Mouse (Mus musculus) limb, embryonic 11.5 days (tissue): ENCODE data around the gene Ppy. TPM values are rescaled to one million over a fixed set of nuclear protein-coding genes. Genes with fewer than 3 reads are reported as not detected.
A peak's percentile ranks its signal among the peaks of the same experiment; 100 is the strongest.

Experiments
- ATAC-seq: fragments of 200-750 bp; cut with Nextera tagmentation; 2 replicates; pipeline ENCODE4 v1.8.0; 2017; ENCODE audit warnings: low read depth; ENCODE audit not compliant: insufficient number of reproducible peaks, low FRiP score, low TSS enrichment
- DNase-seq: peaks from one replicate; pipeline ENCODE4 v3.0.0-alpha.2; 2015; ENCODE audit warnings: low spot score
- H3K27ac ChIP-seq: fragments of 300-500 bp; sonication (generic); replicated peaks from 2 replicates; pipeline ENCODE4 v1.5.1; 2014; ENCODE audit warnings: low read depth, mild to moderate bottlenecking, low read length
- H3K27me3 ChIP-seq: fragments of 300-500 bp; sonication (generic); 2 replicates; pipeline ENCODE4 v1.6.1; 2014; ENCODE audit warnings: mild to moderate bottlenecking, low read length, mixed read lengths; ENCODE audit not compliant: control insufficient read depth, insufficient read depth
- H3K36me3 ChIP-seq: fragments of 300-500 bp; sonication (generic); 2 replicates; pipeline ENCODE4 v1.6.1; 2014; ENCODE audit warnings: mild to moderate bottlenecking, low read length, moderate library complexity, mixed read lengths; ENCODE audit not compliant: control insufficient read depth, insufficient read depth
- H3K4me1 ChIP-seq: fragments of 300-500 bp; sonication (generic); 2 replicates; pipeline ENCODE4 v1.6.1; 2014; ENCODE audit warnings: low read length, mixed read lengths; ENCODE audit not compliant: control insufficient read depth, insufficient read depth
- H3K4me2 ChIP-seq: fragments of 300-500 bp; sonication (generic); 2 replicates; pipeline ENCODE4 v1.6.1; 2014; ENCODE audit warnings: low read depth, mild to moderate bottlenecking, moderate library complexity; ENCODE audit not compliant: severe bottlenecking
- H3K4me3 ChIP-seq: fragments of 300-500 bp; sonication (generic); 2 replicates; pipeline ENCODE4 v1.5.1; 2014; ENCODE audit warnings: low read depth, low read length
- H3K9ac ChIP-seq: fragments of 300-500 bp; sonication (generic); 2 replicates; pipeline ENCODE4 v1.6.1; 2014; ENCODE audit warnings: mild to moderate bottlenecking, low read length
- H3K9me3 ChIP-seq: fragments of 300-500 bp; sonication (generic); 2 replicates; pipeline ENCODE4 v1.6.1; 2016; ENCODE audit warnings: low read length; ENCODE audit not compliant: control insufficient read depth
- WGBS: fragments of 180-500 bp; shearing (Covaris S2); extraction: QIAGEN DNeasy Blood & Tissue Kit; methylation state at CpG from one replicate; pipeline ENCODE4 v1.1.7; 2014; 5-methylcytosine and 5-hydroxymethylcytosine counted together
- polyA plus RNA-seq: library from polyadenylated mRNA; unstranded; fragments of >200 nt; fragmentation: Nextera tagmentation; extraction: Ambion mirVana; gene quantifications from 2 replicates; pipeline ENCODE4 v1.2.1, GENCODE M21; 2014

Ppy gene
- polyA plus RNA-seq, 1 experiment from 2014 or later = not detected

GRCm38 (mm10) chr11:102086331-102086730, 14.8 kb downstream of the Ppy start:
- Histone ChIP-seq H3K9me3 (no peaks in the 10 kb centered on the region), H3K27me3 (no peaks in the 10 kb centered on the region), H3K4me3 (peak overlapping the region; percentile 69; the same call in 1 of the 2 replicates), H3K36me3 (0 out of 2 replicates have a peak, but pooled peaks cover 2% of the 10 kb centered on the region), H3K4me1 (peaks cover 28% of the 10 kb centered on the region), H3K27ac (no peak overlapping the region), H3K4me2 (peak overlapping the region; percentile 91; the same call in 1 of the 2 replicates), H3K9ac (no peak overlapping the region)
- DNase-seq (peak; percentile 45), ATAC-seq (no peak)
- 7% methylated on average over 3 of the region's 3 CpGs for WGBS

- H3K4me2 ChIP-seq = no peak overlapping the region
- ATAC-seq (no peak), DNase-seq (no peak)
- H3K27me3 ChIP-seq = no peaks in the 10 kb centered on the region
- no peak overlapping the region for H3K4me3 ChIP-seq
- H3K9ac ChIP-seq = no peak overlapping the region
- no peaks in the 10 kb centered on the region for H3K9me3 ChIP-seq
- H3K36me3 ChIP-seq = 0 out of 2 replicates have a peak, but pooled peaks cover 2% of the 10 kb centered on the region
- 31% methylated on average over 6 of the region's 7 CpGs for WGBS
- H3K27ac ChIP-seq = no peak overlapping the region
- H3K4me1 ChIP-seq = peaks cover 19% of the 10 kb centered on the region
These were observed 17.0 kb downstream of the Ppy start for GRCm38 (mm10) chr11:102084159-102084558.

- 0 out of 2 replicates have a peak, but pooled peaks cover 2% of the 10 kb centered on the region for H3K36me3 ChIP-seq
- no peak overlapping the region for H3K27ac ChIP-seq
- H3K9ac ChIP-seq = no peak overlapping the region
- 59% methylated on average over 4 of the region's 4 CpGs for WGBS
- H3K4me1 ChIP-seq = peaks cover 18% of the 10 kb centered on the region
- ATAC-seq = no peak
- H3K27me3 ChIP-seq = no peaks in the 10 kb centered on the region
- H3K9me3 ChIP-seq = no peaks in the 10 kb centered on the region
- no peak overlapping the region for H3K4me2 ChIP-seq
- no peak overlapping the region for H3K4me3 ChIP-seq
- no peak for DNase-seq
These were observed 17.9 kb downstream of the Ppy start for GRCm38 (mm10) chr11:102083193-102083592.

GRCm38 (mm10) chr11:102082322-102082721, 18.8 kb downstream of the Ppy start:
- peak overlapping the region; percentile 35 for H3K4me3 ChIP-seq
- no peak overlapping the region for H3K27ac ChIP-seq
- ATAC-seq (peak; percentile 70), DNase-seq (peak; percentile 89)
- no peaks in the 10 kb centered on the region for H3K27me3 ChIP-seq
- peak overlapping the region; percentile 46 for H3K9ac ChIP-seq
- H3K4me1 ChIP-seq = peaks cover 18% of the 10 kb centered on the region
- WGBS = under 1% methylated on average over 18 of the region's 18 CpGs
- 0 out of 2 replicates have a peak, but pooled peaks cover 2% of the 10 kb centered on the region for H3K36me3 ChIP-seq
- peak overlapping the region; percentile 67 for H3K4me2 ChIP-seq
- no peaks in the 10 kb centered on the region for H3K9me3 ChIP-seq

- Histone ChIP-seq H3K36me3 (no peaks in the 10 kb centered on the region), H3K9ac (no peak overlapping the region), H3K4me1 (no peaks in the 10 kb centered on the region), H3K27ac (no peak overlapping the region), H3K27me3 (no peaks in the 10 kb centered on the region), H3K9me3 (no peaks in the 10 kb centered on the region), H3K4me3 (no peak overlapping the region), H3K4me2 (no peak overlapping the region)
- DNase-seq (no peak), ATAC-seq (no peak)
- WGBS = 82% methylated on average over 14 of the region's 14 CpGs
These were observed 27.4 kb downstream of the Ppy start for GRCm38 (mm10) chr11:102073722-102074121.

GRCm38 (mm10) chr11:102072729-102073128, 28.4 kb downstream of the Ppy start:
- no peak overlapping the region for H3K4me3 ChIP-seq
- no peak overlapping the region for H3K9ac ChIP-seq
- H3K4me2 ChIP-seq = no peak overlapping the region
- no peaks in the 10 kb centered on the region for H3K9me3 ChIP-seq
- H3K27ac ChIP-seq = no peak overlapping the region
- DNase-seq (no peak), ATAC-seq (no peak)
- 0 out of 2 replicates have a peak, but pooled peaks cover 3% of the 10 kb centered on the region for H3K4me1 ChIP-seq
- H3K36me3 ChIP-seq = no peaks in the 10 kb centered on the region
- H3K27me3 ChIP-seq = no peaks in the 10 kb centered on the region
- WGBS = 84% methylated on average over 5 of the region's 5 CpGs

- H3K36me3 ChIP-seq = no peaks in the 10 kb centered on the region
- 0 out of 2 replicates have a peak, but pooled peaks cover 3% of the 10 kb centered on the region for H3K4me1 ChIP-seq
- no peak overlapping the region for H3K4me3 ChIP-seq
- no peaks in the 10 kb centered on the region for H3K9me3 ChIP-seq
- no peak overlapping the region for H3K9ac ChIP-seq
- WGBS = 1% methylated on average over 13 of the region's 13 CpGs
- H3K4me2 ChIP-seq = no peak overlapping the region
- no peak for DNase-seq
- H3K27me3 ChIP-seq = no peaks in the 10 kb centered on the region
- H3K27ac ChIP-seq = no peak overlapping the region
- ATAC-seq = no peak
These were observed 30.7 kb downstream of the Ppy start for GRCm38 (mm10) chr11:102070426-102070825.

- H3K4me2 ChIP-seq = no peak overlapping the region
- no peak for DNase-seq
- ATAC-seq = no peak
- H3K4me1 ChIP-seq = 0 out of 2 replicates have a peak, but pooled peaks cover 3% of the 10 kb centered on the region
- no peaks in the 10 kb centered on the region for H3K27me3 ChIP-seq
- no peak overlapping the region for H3K9ac ChIP-seq
- H3K9me3 ChIP-seq = no peaks in the 10 kb centered on the region
- no peak overlapping the region for H3K27ac ChIP-seq
- WGBS = 48% methylated on average over 11 of the region's 11 CpGs
- H3K36me3 ChIP-seq = no peaks in the 10 kb centered on the region
- H3K4me3 ChIP-seq = no peak overlapping the region
These were observed 31.5 kb downstream of the Ppy start for GRCm38 (mm10) chr11:102069633-102070032.

GRCm38 (mm10) chr11:102068969-102069368, 32.1 kb downstream of the Ppy start:
- Histone ChIP-seq H3K27me3 (no peaks in the 10 kb centered on the region), H3K27ac (no peak overlapping the region), H3K4me2 (no peak overlapping the region), H3K9me3 (no peaks in the 10 kb centered on the region), H3K4me1 (0 out of 2 replicates have a peak, but pooled peaks cover 3% of the 10 kb centered on the region), H3K9ac (no peak overlapping the region), H3K4me3 (no peak overlapping the region), H3K36me3 (no peaks in the 10 kb centered on the region)
- DNase-seq (no peak), ATAC-seq (no peak)
- WGBS = 38% methylated on average over 2 of the region's 2 CpGs
